Mouse (Mus musculus): ENCODE measurements around the gene Rab3d. TPM values are rescaled to one million over a fixed set of nuclear protein-coding genes. Genes with fewer than 3 reads are reported as not detected.

Gene Rab3d
- polyA plus RNA-seq (2015; fragmentation: Nextera tagmentation; extraction: Ambion mirVana) = 57.3 and 57.7 TPM in 2 replicates

DNA sequence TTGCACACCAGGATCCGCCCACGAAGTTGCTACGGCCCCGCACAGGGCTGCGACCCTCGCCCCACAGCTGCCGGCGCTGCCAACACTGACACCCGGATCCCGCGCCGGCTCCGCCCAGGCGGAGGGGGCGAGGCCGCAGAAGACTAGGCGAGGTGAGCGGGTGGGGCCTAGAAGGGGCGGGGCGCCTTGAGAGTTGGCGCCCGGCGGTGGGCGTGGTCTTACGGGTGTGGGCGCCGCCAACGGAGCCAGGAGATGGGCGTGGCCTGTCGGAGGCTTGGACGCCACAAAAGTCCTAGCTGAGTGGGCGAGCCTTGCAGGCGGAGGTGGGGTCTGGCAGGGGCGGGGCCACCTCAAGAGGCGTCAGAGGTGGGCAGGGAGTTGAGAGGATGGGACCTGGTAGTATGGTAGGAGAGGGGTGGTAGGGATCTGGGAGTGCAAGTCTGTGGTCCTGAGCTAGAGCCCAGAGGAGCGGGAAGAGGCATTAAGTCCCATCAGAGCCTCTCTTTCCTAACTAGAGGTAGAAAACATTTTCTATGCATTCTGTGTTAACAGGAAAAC is at the start of gene Rab3d:
Gene Rab3d, minus strand, starts transcription at position 158 of the 558 bp plus-strand sequence.
- Histone ChIP-seq H3K36me3 (peaks cover 9% of the 10 kb centered on the region; the same call in 1 of the 2 replicates), H3K9me3 (no peaks in the 10 kb centered on the region), H3K4me3 (peak within 1 kb of the TSS; percentile 67), H3K27me3 (peaks cover 5% of the 10 kb centered on the region; the same call in 1 of the 2 replicates), H3K4me2 (peak within 1 kb of the TSS; percentile 93), H3K4me1 (peaks cover 20% of the 10 kb centered on the region; the same call in 1 of the 2 replicates), H3K9ac (peak within 1 kb of the TSS; percentile 47), H3K27ac (peak within 1 kb of the TSS; percentile 79)
- WGBS = 1% methylated on average over 29 of the region's 36 CpGs
- ATAC-seq (ENCODE audit: insufficient number of reproducible peaks, low FRiP score, low TSS enrichment, low read depth) = peak; percentile 92

GRCm38 (mm10) chr9:21963417-21963816 is 45.4 kb upstream of the Rab3d start, which contains the start of gene Epor:
Gene Epor (minus strand): TSS chr9:21963506.
- 28% methylated on average over 8 of the region's 8 CpGs for WGBS
- peaks cover 54% of the 10 kb centered on the region for H3K27me3 ChIP-seq
- no peak within 1 kb of the TSS for H3K27ac ChIP-seq
- H3K4me1 ChIP-seq = peaks cover 29% of the 10 kb centered on the region
- peak within 1 kb of the TSS; percentile 26 for H3K9ac ChIP-seq
- ATAC-seq (ENCODE audit: insufficient number of reproducible peaks, low FRiP score, low TSS enrichment, low read depth) = 0 out of 2 replicates have a peak, but pooled peaks have one; percentile 9
- H3K4me2 ChIP-seq = peak within 1 kb of the TSS; percentile 92
- no peaks in the 10 kb centered on the region for H3K9me3 ChIP-seq
- no peaks in the 10 kb centered on the region; the same call in 1 of the 2 replicates for H3K36me3 ChIP-seq
- peak within 1 kb of the TSS; percentile 45 for H3K4me3 ChIP-seq

GRCm38 (mm10) chr9:21962416-21963059 is 44.5 kb upstream of the Rab3d start:
- 3% methylated on average over 34 of the region's 34 CpGs for WGBS
- peaks cover 54% of the 10 kb centered on the region for H3K27me3 ChIP-seq
- no peaks in the 10 kb centered on the region for H3K9me3 ChIP-seq
- no peaks in the 10 kb centered on the region; the same call in 1 of the 2 replicates for H3K36me3 ChIP-seq
- peak overlapping the region; percentile 92 for H3K4me2 ChIP-seq
- peaks cover 29% of the 10 kb centered on the region for H3K4me1 ChIP-seq
- H3K4me3 ChIP-seq = peak overlapping the region; percentile 45
- peak overlapping the region; percentile 26 for H3K9ac ChIP-seq
- no peak overlapping the region for H3K27ac ChIP-seq
- ATAC-seq (ENCODE audit: insufficient number of reproducible peaks, low FRiP score, low TSS enrichment, low read depth) = peak; percentile 53; the same call in 1 of the 2 replicates

GRCm38 (mm10) chr9:21962010-21962409 is 44.0 kb upstream of the Rab3d start:
- peak overlapping the region; percentile 26; the same call in 1 of the 2 replicates for H3K9ac ChIP-seq
- no peaks in the 10 kb centered on the region for H3K9me3 ChIP-seq
- no peaks in the 10 kb centered on the region; the same call in 1 of the 2 replicates for H3K36me3 ChIP-seq
- H3K4me1 ChIP-seq = peaks cover 29% of the 10 kb centered on the region
- peak overlapping the region; percentile 92 for H3K4me2 ChIP-seq
- ATAC-seq (ENCODE audit: insufficient number of reproducible peaks, low FRiP score, low TSS enrichment, low read depth) = no peak
- 0% methylated on average over 15 of the region's 15 CpGs for WGBS
- no peak overlapping the region for H3K27ac ChIP-seq
- peak overlapping the region; percentile 45 for H3K4me3 ChIP-seq
- peaks cover 54% of the 10 kb centered on the region for H3K27me3 ChIP-seq

DNA sequence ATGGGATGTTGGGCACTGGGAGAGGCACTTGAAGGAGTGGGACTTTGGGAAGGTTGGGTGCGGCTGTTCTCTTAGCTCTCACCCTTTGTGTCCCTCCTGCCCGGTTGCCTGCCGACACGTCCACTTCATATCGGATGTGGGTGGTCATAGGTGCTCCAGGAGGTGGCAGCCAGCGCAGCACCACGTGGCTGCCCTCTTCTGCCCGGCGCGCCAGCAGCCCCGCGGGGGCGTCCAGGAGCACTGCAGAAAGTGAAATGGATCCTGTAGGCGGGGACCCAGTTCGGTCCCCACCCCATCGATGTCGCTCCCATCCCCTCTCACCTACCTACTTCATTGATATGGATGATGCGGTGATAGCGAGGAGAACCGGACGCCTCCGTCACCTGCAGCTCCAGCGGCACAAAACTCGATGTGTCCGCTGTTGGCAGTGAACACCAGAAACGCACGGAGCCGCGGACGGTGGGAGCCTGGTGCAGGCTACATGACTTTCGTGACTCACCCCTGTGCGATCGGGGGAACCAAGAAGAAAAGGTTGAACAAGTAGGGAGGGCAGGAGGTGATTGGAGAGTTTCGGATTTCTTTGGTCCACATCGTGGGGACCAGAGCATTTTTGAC is 43.5 kb upstream of the Rab3d start:
- peaks cover 32% of the 10 kb centered on the region for H3K4me1 ChIP-seq
- H3K9ac ChIP-seq = no peak overlapping the region
- H3K36me3 ChIP-seq = no peaks in the 10 kb centered on the region; the same call in 1 of the 2 replicates
- peaks cover 54% of the 10 kb centered on the region for H3K27me3 ChIP-seq
- H3K4me3 ChIP-seq = peak overlapping the region; percentile 45
- H3K4me2 ChIP-seq = peak overlapping the region; percentile 92
- no peak overlapping the region for H3K27ac ChIP-seq
- WGBS = under 1% methylated on average over 35 of the region's 35 CpGs
- no peak for ATAC-seq (ENCODE audit: insufficient number of reproducible peaks, low FRiP score, low TSS enrichment, low read depth)
- no peaks in the 10 kb centered on the region for H3K9me3 ChIP-seq

DNA sequence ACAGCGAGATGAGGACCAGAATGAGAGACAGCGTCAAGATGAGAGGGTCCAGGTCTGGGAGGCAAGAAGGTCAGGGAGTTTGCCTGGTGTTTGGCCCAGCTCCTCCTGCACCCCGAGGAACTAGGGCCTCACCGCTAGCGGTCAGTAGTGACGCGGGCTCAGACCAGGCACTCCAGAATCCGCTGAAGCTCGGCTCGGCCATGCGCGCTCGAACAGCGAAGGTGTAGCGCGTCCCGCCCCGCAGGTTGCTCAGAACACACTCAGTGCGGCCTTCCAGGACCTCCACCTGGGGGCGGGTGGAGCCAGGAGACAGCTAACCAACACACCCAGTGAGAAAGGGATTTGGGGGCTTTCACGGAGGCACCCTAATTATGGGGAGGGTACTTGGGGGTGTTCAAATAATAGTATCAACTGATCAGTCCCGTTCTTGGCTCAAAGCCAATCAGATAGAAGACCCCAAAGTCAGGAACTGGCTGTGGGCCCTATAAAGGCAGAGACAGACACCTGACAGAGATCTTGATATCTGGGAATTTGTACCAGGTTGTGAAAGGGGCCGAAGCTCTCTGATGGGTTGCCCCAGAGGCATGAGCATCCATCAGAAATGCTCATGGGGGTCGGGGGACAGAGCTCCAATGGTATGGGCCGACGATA is 42.7 kb upstream of the Rab3d start:
- Histone ChIP-seq H3K9me3 (no peaks in the 10 kb centered on the region), H3K27ac (no peak overlapping the region), H3K36me3 (no peaks in the 10 kb centered on the region; the same call in 1 of the 2 replicates), H3K4me2 (no peak overlapping the region), H3K4me3 (no peak overlapping the region), H3K27me3 (peaks cover 54% of the 10 kb centered on the region), H3K4me1 (peaks cover 36% of the 10 kb centered on the region), H3K9ac (no peak overlapping the region)
- 12% methylated on average over 26 of the region's 26 CpGs for WGBS
- no peak for ATAC-seq (ENCODE audit: insufficient number of reproducible peaks, low FRiP score, low TSS enrichment, low read depth)

GRCm38 (mm10) chr9:21960135-21960534 is 42.1 kb upstream of the Rab3d start:
- Histone ChIP-seq H3K9me3 (no peaks in the 10 kb centered on the region), H3K4me1 (peaks cover 37% of the 10 kb centered on the region), H3K27me3 (peaks cover 54% of the 10 kb centered on the region), H3K36me3 (no peaks in the 10 kb centered on the region; the same call in 1 of the 2 replicates), H3K27ac (no peak overlapping the region), H3K4me3 (no peak overlapping the region), H3K4me2 (no peak overlapping the region), H3K9ac (no peak overlapping the region)
- WGBS = 42% methylated on average over 9 of the region's 9 CpGs
- no peak for ATAC-seq (ENCODE audit: insufficient number of reproducible peaks, low FRiP score, low TSS enrichment, low read depth)

GRCm38 (mm10) chr9:21959244-21959643 is 41.3 kb upstream of the Rab3d start:
- Histone ChIP-seq H3K4me3 (no peak overlapping the region), H3K4me1 (peaks cover 39% of the 10 kb centered on the region), H3K9ac (no peak overlapping the region), H3K4me2 (no peak overlapping the region), H3K27me3 (peaks cover 54% of the 10 kb centered on the region), H3K27ac (no peak overlapping the region), H3K9me3 (no peaks in the 10 kb centered on the region), H3K36me3 (no peaks in the 10 kb centered on the region; the same call in 1 of the 2 replicates)
- 85% methylated on average over 7 of the region's 7 CpGs for WGBS
- no peak for ATAC-seq (ENCODE audit: insufficient number of reproducible peaks, low FRiP score, low TSS enrichment, low read depth)

DNA sequence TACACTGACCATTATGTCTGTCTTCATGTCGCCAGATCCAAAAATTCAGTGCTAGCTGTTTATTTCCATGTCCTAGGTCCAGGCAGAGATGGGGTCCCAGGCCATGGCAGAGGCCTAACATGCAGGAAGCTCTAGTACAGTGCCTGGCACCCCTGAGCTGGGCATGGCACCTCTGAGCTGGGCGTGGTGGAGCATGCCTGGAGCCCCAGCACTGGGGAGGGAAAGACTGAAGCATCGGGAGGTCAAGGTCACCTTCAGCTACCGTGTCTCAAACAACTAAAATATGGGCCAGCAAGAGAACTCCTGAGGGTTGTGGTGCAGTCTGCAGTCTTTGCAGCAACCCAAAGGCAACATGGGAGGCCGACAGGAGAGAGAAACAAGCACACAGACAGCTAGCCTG is 40.4 kb upstream of the Rab3d start:
- Histone ChIP-seq H3K4me1 (peaks cover 38% of the 10 kb centered on the region), H3K36me3 (no peaks in the 10 kb centered on the region; the same call in 1 of the 2 replicates), H3K4me2 (no peak overlapping the region), H3K27ac (no peak overlapping the region), H3K9me3 (no peaks in the 10 kb centered on the region), H3K4me3 (no peak overlapping the region), H3K9ac (no peak overlapping the region), H3K27me3 (peaks cover 45% of the 10 kb centered on the region)
- ATAC-seq (ENCODE audit: insufficient number of reproducible peaks, low FRiP score, low TSS enrichment, low read depth) = no peak
- 81% methylated on average over 5 of the region's 5 CpGs for WGBS

DNA sequence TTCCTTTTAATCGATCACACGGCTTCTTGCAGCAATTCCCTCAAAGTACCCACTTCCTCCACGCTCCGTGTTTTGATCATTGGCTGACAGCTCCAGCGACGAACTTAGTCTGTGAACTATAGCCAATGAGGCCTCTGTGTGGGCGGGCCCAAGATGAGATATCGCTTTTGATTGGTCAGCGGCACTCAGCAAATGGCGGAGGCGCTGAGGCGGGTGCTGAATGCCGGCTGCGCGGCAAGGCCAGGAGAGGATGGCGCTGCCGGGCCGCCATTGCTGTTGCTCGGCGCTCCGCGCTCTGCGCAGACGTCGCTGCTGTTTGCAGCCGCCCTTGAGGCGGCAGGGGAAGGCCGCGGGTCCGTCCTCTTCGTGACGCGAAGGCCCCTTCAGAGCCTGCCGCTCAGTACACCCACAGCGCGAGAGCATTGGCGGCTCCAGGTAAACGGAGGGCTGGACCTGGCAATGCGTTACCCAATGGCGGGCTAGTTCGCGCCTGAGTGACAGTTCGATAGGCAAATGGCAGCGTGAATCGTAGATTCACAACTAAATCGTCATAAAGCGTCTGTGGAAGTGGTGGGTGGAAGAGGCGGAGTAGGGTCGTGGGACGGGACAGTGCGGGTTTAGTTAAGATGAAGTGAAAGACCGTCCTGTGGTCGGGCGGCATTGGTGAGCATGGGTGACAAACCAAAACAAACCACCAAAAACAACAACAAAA is 37.7 kb upstream of the Rab3d start, which contains the start of gene Swsap1:
Gene Swsap1, plus strand, starts transcription at position 186 of the 712 bp plus-strand sequence.
- peaks cover 19% of the 10 kb centered on the region for H3K27me3 ChIP-seq
- peak within 1 kb of the TSS; percentile 67 for H3K4me2 ChIP-seq
- peaks cover 13% of the 10 kb centered on the region for H3K4me1 ChIP-seq
- under 1% methylated on average over 54 of the region's 54 CpGs for WGBS
- no peaks in the 10 kb centered on the region; the same call in 1 of the 2 replicates for H3K36me3 ChIP-seq
- peak; percentile 98 for ATAC-seq (ENCODE audit: insufficient number of reproducible peaks, low FRiP score, low TSS enrichment, low read depth)
- H3K4me3 ChIP-seq = peak within 1 kb of the TSS; percentile 79
- peak within 1 kb of the TSS; percentile 69 for H3K9ac ChIP-seq
- peak within 1 kb of the TSS; percentile 92 for H3K27ac ChIP-seq
- H3K9me3 ChIP-seq = no peaks in the 10 kb centered on the region

DNA sequence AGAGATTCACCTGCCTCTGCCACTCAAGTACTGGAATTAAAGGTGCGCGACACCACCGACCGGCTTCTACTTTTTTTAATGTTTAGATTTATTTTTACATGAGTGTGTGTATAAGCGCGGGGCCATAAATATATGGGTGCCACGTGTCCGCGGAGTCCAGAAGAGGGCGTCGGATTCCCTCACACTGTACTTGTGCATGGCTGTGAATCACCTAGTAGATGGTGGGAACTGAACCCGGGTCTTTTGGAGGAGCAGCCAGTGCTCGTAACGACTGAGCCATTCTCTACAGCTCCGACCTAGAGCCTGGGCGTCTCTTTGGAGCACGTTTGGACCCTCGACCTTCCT is 37.2 kb upstream of the Rab3d start:
- WGBS = 1% methylated on average over 18 of the region's 18 CpGs
- Histone ChIP-seq H3K27ac (peak overlapping the region; percentile 92), H3K36me3 (no peaks in the 10 kb centered on the region; the same call in 1 of the 2 replicates), H3K4me1 (peaks cover 10% of the 10 kb centered on the region), H3K4me2 (peak overlapping the region; percentile 67), H3K9me3 (no peaks in the 10 kb centered on the region), H3K9ac (no peak overlapping the region), H3K27me3 (peaks cover 14% of the 10 kb centered on the region), H3K4me3 (peak overlapping the region; percentile 79)
- ATAC-seq (ENCODE audit: insufficient number of reproducible peaks, low FRiP score, low TSS enrichment, low read depth) = peak; percentile 41

Data from limb, embryonic 15.5 days (tissue).